Mouse (Mus musculus) granulocyte monocyte progenitor cell, adult 5-6 weeks (primary cell): ENCODE data around the gene Cald1. TPM values are rescaled to one million over a fixed set of nuclear protein-coding genes. Genes with fewer than 3 reads are reported as not detected.

Experiments
- ATAC-seq: replicated peaks from 2 replicates; pipeline ENCODE4 v1.8.0; 2016; ENCODE audit warnings: mild to moderate bottlenecking, moderate TSS enrichment, inconsistent platforms; ENCODE audit not compliant: poor library complexity, severe bottlenecking
- total RNA-seq, 2 experiments: library from RNA; stranded (forward) in 1 of 2; stranded (reverse) in 1 of 2; fragments of 200-712, 200-1000 nt in 1 of 2; fragments of >200 nt in 1 of 2; fragmentation: Nextera tagmentation in 1 of 2; gene quantifications; 2 replicates each; pipeline ENCODE4 v1.2.3; 2014 to 2017

The Cald1 gene
- total RNA-seq (2014; fragmentation: Nextera tagmentation) (not detected in 2 replicates), total RNA-seq (2017) (0.39 and 0.77 TPM in 2 replicates)

GRCm38 (mm10) chr6:34598121-34599065 lies at the start of gene Cald1:
Cald1 (plus strand) TSS chr6:34598500.
- no peak for ATAC-seq

DNA sequence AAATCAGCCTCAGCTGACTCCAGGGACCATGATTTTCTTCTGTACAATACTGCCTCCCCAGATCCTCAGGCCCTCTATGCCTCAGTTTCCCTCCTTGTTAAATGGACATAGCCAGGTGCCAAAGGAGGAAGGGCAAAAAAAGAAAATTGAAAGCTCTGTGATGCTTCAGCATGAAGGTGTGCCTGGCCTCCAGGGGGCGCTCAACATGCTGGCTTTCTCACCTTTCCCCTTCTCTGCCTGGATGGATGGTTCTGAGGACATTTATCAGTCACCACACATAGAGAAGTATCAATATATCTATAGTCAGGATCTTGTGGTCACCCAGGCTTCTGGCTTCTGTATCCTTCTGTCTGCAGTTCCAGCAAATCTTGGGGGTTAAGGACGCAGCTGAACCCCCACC lies 49.3 kb upstream of the Cald1 start:
- ATAC-seq, result no peak

DNA sequence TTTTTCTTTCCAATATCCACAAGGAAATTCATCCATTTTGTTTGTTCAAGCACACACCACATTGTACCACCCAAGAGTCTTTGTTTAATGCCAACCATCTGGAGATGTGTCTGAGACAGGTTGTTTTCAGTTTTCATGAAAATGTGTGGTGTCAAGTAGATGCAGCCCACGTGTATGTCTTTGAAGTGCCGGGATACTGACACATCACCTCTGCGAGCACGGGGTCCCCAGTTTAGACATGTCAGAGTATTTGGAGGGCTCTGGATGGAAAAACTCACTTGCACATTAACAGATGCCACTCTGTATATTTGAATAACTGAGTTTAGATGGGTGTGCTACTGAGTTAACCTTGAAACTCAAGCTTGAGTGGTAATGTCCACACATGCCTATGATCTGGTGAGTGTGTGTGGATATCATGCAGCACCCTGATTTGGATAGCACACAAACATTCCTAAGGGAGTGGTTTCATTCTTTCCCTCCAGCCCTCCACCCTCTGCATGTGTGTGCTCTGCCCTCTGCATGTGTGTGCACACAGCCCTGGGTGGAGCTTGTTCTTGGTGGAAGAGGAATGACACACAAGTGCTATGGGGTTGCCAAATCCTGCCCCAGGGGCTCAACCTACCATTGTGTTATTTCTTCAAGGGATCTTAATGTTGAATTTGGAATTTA lies 45.7 kb upstream of the Cald1 start:
- no peak for ATAC-seq

DNA sequence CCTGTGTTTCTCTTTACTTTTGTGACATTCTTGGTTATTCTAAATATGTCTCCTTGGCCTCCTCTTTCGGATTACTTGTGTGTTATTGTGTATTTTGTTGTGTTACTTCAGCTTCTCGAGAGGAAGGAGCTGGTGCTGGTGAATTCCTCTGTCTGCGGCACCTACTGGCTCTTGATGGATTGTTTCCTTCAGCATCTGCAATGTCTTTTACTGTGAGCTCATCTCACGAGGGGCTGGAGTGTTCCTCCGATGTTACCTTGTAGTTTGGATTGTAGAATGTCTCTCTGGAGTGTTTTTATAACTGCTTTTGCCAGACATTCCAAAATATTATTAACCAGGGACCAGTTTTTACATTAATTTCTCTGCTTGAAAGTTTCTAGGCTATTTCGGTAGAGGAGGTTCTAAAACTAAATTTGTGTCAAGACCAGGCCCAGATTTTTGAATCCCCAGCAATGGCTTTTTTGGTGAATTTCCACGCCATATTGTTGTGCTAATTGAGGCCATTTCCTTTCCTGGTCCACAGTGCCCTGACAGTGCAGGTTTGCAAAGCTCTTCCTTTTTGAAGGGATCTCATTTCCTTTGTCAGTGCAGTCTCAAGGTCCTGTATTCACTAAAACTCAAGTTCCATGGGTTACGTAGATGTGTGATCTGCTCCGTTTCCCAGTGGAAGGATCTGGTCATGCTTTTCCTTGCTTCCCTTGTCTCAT lies 43.9 kb upstream of the Cald1 start:
- no peak for ATAC-seq

DNA sequence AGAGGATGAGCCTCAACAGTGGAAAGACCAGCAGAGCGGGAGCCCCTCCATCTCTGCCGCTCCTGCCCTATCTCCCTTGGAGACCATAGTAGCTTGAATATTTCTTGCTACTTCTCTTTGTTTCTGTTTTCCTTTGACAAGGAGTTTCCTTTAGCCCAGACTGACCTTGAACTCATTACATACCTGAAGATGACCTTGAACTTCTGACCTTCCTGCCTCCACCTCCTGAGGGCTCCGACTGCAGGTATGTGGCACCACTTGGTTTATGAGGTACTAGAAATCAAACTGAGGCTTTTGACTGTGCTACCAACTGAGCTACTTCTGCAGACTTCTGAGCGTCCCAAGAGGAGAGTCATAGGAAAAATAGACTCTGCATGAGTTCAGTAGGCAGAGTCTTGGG lies 38.8 kb upstream of the Cald1 start:
- ATAC-seq, result no peak

GRCm38 (mm10) chr6:34565176-34565880 lies 33.0 kb upstream of the Cald1 start:
- no peak for ATAC-seq

GRCm38 (mm10) chr6:34567298-34567697 lies 31.0 kb upstream of the Cald1 start:
- ATAC-seq, result no peak

- ATAC-seq, result no peak
These were observed 18.7 kb upstream of the Cald1 start for GRCm38 (mm10) chr6:34579504-34580068.

DNA sequence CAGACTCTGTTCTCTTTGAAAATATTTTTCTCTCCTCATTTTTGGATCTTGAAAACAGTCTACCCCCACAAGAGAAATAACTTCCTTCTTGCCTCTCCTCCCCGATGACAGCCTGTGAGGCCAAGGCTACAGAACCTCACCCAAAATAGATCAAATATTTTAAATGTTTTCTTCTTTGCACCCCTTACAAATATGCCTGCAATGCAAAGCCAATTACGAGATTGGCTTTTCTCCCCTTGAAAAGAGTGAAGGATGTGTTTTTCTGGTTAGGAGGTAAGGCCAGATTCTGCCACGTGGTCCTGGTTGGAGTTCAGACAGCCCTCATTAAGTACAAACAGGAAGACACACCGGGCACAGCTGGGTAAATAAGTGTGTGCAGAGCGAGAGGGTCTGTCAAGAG lies 14.9 kb upstream of the Cald1 start:
- no peak for ATAC-seq

- no peak for ATAC-seq
These were observed 10.2 kb upstream of the Cald1 start for GRCm38 (mm10) chr6:34588066-34588465.

- ATAC-seq, result no peak
These were observed 7.6 kb upstream of the Cald1 start for GRCm38 (mm10) chr6:34590716-34591115.

GRCm38 (mm10) chr6:34593353-34593752 lies 4.9 kb upstream of the Cald1 start:
- no peak for ATAC-seq

GRCm38 (mm10) chr6:34597316-34597715 lies 984 bp upstream of the Cald1 start:
- ATAC-seq, result no peak

- no peak for ATAC-seq
These were observed 871 bp downstream of the Cald1 start for GRCm38 (mm10) chr6:34599171-34599570.

- ATAC-seq, result no peak
These were observed 1.4 kb downstream of the Cald1 start for GRCm38 (mm10) chr6:34599631-34600111.

DNA sequence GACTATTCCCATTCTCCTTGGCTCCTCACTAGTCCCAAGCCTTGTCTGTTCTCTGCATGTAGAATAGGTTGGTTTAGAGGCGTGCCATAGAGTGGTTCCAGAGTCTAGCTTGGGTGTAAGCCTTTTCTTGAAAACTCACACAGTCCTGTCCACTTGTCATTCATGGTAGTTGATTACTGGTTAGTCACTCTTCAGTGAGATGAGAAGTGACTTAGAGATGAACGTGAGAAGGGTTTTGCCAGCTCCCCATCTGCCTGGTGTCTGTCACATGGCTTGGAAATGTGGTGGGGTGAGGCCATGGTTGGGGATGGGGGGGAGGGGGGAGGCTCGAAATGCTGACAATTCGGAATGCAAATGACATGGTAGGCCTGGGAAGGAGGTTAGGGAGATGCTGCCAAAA lies 2.5 kb downstream of the Cald1 start:
- no peak for ATAC-seq

DNA sequence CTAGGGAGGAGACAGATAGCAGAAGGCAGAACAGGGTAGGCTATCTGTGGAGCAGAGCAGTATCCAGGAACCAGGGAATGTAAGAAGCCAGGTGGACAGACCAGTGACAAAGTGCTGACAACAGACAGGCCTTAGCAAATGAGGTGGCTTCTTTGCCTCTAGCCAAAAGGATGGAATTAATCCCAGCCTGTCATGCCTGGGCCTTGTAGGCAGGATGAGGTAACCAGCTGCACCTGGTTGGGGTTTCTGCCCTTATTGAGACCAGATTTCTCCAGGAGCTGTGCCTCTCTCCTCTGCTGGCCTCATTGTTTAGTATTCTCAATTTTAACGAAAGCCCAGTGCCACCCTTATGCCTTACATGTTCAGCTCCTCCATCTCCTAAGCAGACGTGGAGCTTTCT lies 3.8 kb downstream of the Cald1 start:
- ATAC-seq, result no peak

DNA sequence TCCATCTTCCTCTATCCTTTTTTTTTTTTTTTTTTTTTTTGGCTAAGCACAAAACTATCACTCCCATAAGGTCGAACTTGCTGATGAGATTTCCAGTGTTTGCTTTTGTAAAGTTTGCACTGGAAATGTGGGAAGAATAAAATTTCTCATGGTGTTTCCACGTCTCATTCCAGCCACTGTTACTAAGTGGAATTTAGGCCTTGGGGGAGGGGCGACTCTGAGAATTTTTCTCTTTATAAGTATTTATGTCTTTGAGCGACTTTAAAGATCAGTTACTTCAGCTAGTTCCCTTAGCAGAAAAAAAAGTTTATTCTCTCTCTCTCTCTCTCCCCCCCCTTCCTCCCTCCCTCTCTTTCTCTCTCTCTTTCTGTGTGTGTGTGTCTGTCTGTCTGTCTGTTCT lies 8.1 kb downstream of the Cald1 start:
- no peak for ATAC-seq

DNA sequence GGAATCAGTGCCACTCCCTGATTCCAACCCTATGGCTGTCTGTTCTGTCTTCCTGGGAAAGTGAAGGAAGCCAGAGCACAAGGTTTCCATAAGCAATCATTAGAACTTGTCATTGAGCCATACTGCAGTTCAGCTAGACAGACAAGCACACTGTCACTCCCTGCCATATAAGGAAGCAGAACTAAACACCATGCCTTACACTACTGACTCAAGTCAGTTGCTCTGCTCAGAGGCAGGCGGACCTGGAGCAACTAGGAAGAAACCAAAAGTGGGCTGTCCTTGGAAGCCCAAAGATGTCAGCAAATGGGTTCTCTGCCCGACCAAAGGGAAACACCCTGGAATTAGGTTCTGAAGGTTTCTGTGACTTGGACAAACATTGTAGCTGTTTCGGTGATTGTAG lies 10.3 kb downstream of the Cald1 start:
- ATAC-seq, result no peak; the same call in 1 of the 2 replicates
